Mouse (Mus musculus): ENCODE data around the gene Fam24b. TPM values are rescaled to one million over a fixed set of nuclear protein-coding genes. Genes with fewer than 3 reads are reported as not detected.

Gene Fam24b
- not detected for total RNA-seq (2023)

GRCm38 (mm10) chr7:131329416-131329815 lies at the start of gene Fam24b:
Fam24b (minus strand) TSS chr7:131329516.

GRCm38 (mm10) chr7:131370648-131371469 lies 41.5 kb upstream of the Fam24b start, which contains the start of gene Pstk:
Pstk (plus strand) TSS chr7:131371141.

GRCm38 (mm10) chr7:131362615-131363300 lies 33.4 kb upstream of the Fam24b start, which contains the start of gene 2310057M21Rik:
2310057M21Rik (minus strand) TSS chr7:131362759.

GRCm38 (mm10) chr7:131333564-131333963 lies 4.2 kb upstream of the Fam24b start, which contains the start of gene Fam24a:
Fam24a (plus strand) TSS chr7:131333864.

GRCm38 (mm10) chr7:131322192-131322591 lies 7.1 kb downstream of the Fam24b start, which contains the start of gene Cuzd1:
Cuzd1 (minus strand) TSS chr7:131322292.

Other genes with a start within 250 kb of the Fam24b start
- not detected for gene 4933402N03Rik, start 183.2 kb downstream of the Fam24b start, total RNA-seq (2023)
- not detected for gene 5430419D17Rik, start 155.1 kb downstream of the Fam24b start, total RNA-seq (2023)
- gene Cuzd1, start 7.2 kb downstream of the Fam24b start, total RNA-seq (2023), result not detected
- gene Fam24a, start 4.3 kb upstream of the Fam24b start, total RNA-seq (2023), result not detected
- gene 2310057M21Rik, start 33.2 kb upstream of the Fam24b start, total RNA-seq (2023), result 1 to 10 TPM; 3.8 to 9.9 TPM
- gene Pstk, start 41.6 kb upstream of the Fam24b start, total RNA-seq (2023), result 1 to 10 TPM; 5.3 to 5.5 TPM
- 10 to 100 TPM; 39.1 to 41.5 TPM for gene Ikzf5, start 81.0 kb upstream of the Fam24b start, total RNA-seq (2023)
- gene Acadsb, start 81.1 kb upstream of the Fam24b start, total RNA-seq (2023), result 10 to 100 TPM; 34.6 to 37.6 TPM
- gene Hmx3, start 213.4 kb upstream of the Fam24b start, total RNA-seq (2023), result not detected
- gene Hmx2, start 219.3 kb upstream of the Fam24b start, total RNA-seq (2023), result under 1 TPM in 1 of 2 experiments, not detected in 1; 0.44 TPM
- 10 to 100 TPM; 72.8 to 73.5 TPM for gene Bub3, start 230.7 kb upstream of the Fam24b start, total RNA-seq (2023)

Data from neutrophil, adult 59 days (primary cell).